26 mouse cellular contexts compared by ENCODE assay signal in the genomic region with DNA sequence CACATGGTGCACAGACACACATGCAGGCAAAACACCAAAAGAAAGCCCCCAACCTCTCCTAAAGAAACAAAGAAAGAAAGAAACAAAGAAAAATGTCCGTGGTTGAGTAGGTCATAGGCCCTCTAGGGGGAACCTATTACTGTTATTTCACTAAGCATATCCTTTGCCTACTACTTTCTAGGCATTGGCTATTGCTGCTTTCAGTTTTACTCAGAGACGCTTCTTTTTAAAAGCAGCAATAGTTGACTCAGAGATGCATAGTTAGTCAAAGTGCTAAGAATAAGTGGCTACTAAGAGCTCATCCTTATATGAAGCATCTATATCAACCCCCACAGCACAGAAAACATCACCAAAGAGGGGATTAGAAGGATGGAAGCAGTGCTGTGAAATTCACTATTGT. TPM values are rescaled to one million over a fixed set of nuclear protein-coding genes. Genes with fewer than 3 reads are reported as not detected.
DNase-seq lines count a peak whose midpoint lies in the region; ATAC-seq and TF ChIP-seq lines count a peak whose summit lies in the region.
"Had no signal": no experiment of that assay in that cellular context is flagged by ENCODE, and none has a peak within 500 bp of the region (broad histone marks: within the 10 kb centered on the region; RNA-seq: fewer than 3 reads in every experiment).

No protein-coding gene starts in this region.

- no peaks in the 10 kb centered on the region for H3K9me3 ChIP-seq in midbrain, embryonic 11.5 days (ENCODE audit: control insufficient read depth, low read length)
- no peaks in the 10 kb centered on the region for H3K9me3 ChIP-seq in midbrain, postnatal 0 days (ENCODE audit: low read length)
- peaks cover 4% of the 10 kb centered on the region for H3K9me3 ChIP-seq in CH12.LX (replicated peaks; ENCODE audit: low read length)
- H3K9me3 ChIP-seq: embryonic facial prominence, embryonic 12.5 days had no signal

- no peak for TF ChIP-seq CTCF in midbrain, postnatal 0 days (IDR thresholded peaks at IDR 0.05)
- TF ChIP-seq CTCF in CH12.LX (conservative IDR thresholded peaks at IDR 0.05 in 1 of 2, IDR thresholded peaks at IDR 0.05 in 1 of 2; ENCODE audit: low read depth in 2 of 2, low read length in 2 of 2) = peak in 1 of 2 experiments; percentile 34; a peak in 2 of 4 replicates

- H3K4me1 ChIP-seq in midbrain, embryonic 11.5 days (ENCODE audit: control insufficient read depth, insufficient read depth, low read length) = no peaks in the 10 kb centered on the region
- H3K4me1 ChIP-seq in midbrain, postnatal 0 days (ENCODE audit: insufficient read depth, low read length) = no peaks in the 10 kb centered on the region
- peaks cover 10 to 54% of the 10 kb centered on the region in 2 experiments for H3K4me1 ChIP-seq in CH12.LX (ENCODE audit: control insufficient read depth in 1 of 2, insufficient read depth in 2 of 2)
- H3K4me1 ChIP-seq: embryonic facial prominence, embryonic 10.5 days; embryonic facial prominence, embryonic 12.5 days; forebrain, embryonic 13.5 days; forebrain, embryonic 15.5 days had no signal

- no peak for ATAC-seq in midbrain, embryonic 11.5 days (ENCODE audit: low FRiP score)
- no peak for ATAC-seq in midbrain, postnatal 0 days (ENCODE audit: low FRiP score)
- ATAC-seq: CD4-positive, CD25-positive, alpha-beta regulatory T cell, adult 4 months; forebrain, embryonic 13.5 days; forebrain, embryonic 15.5 days; forebrain, postnatal 0 days had no signal

- WGBS in midbrain, embryonic 11.5 days = 76% methylated on average over 2 of the region's 2 CpGs
- 68% methylated on average over 2 of the region's 2 CpGs for WGBS in midbrain, postnatal 0 days

- no peak overlapping the region for H3K4me2 ChIP-seq in midbrain, embryonic 11.5 days
- H3K4me2 ChIP-seq in midbrain, postnatal 0 days (ENCODE audit: low read depth, low read length, poor library complexity, severe bottlenecking) = no peak overlapping the region
- peak overlapping the region; percentile 36; the same call in 1 of the 2 replicates for H3K4me2 ChIP-seq in CH12.LX (ENCODE audit: insufficient read depth, low read depth, poor library complexity, severe bottlenecking)
- H3K4me2 ChIP-seq: embryonic facial prominence, embryonic 12.5 days; forebrain, embryonic 13.5 days; forebrain, embryonic 15.5 days had no signal

- H3K27me3 ChIP-seq in midbrain, embryonic 11.5 days (ENCODE audit: control insufficient read depth, insufficient read depth, low read length) = no peaks in the 10 kb centered on the region
- H3K27me3 ChIP-seq in midbrain, postnatal 0 days (ENCODE audit: insufficient read depth, low read length) = no peaks in the 10 kb centered on the region
- H3K27me3 ChIP-seq in CH12.LX (replicated peaks) = no peaks in the 10 kb centered on the region
- H3K27me3 ChIP-seq: embryonic facial prominence, embryonic 12.5 days; forebrain, embryonic 13.5 days; forebrain, embryonic 15.5 days had no signal

- no peaks in the 10 kb centered on the region for H3K36me3 ChIP-seq in midbrain, embryonic 11.5 days (ENCODE audit: control insufficient read depth, insufficient read depth, low read length)
- H3K36me3 ChIP-seq in midbrain, postnatal 0 days (ENCODE audit: insufficient read depth, low read length) = no peaks in the 10 kb centered on the region
- H3K36me3 ChIP-seq in CH12.LX (replicated peaks in 1 of 2; ENCODE audit: control insufficient read depth in 1 of 2, insufficient read depth in 1 of 2, low read length in 1 of 2) = no peaks in the 10 kb centered on the region
- H3K36me3 ChIP-seq: embryonic facial prominence, embryonic 10.5 days; embryonic facial prominence, embryonic 12.5 days; forebrain, embryonic 15.5 days had no signal

- peak; percentile 37 for DNase-seq in midbrain, embryonic 11.5 days (ENCODE audit: low spot score, missing footprints)
- no peak for DNase-seq in midbrain, postnatal 0 days (ENCODE audit: low spot score)
- peak; percentile 64 for DNase-seq in CH12.LX (ENCODE audit: extremely low read depth)
- DNase-seq in kidney, postnatal 36 days = no peak
- DNase-seq in cerebellum, postnatal 4 days (ENCODE audit: low spot score in 2 of 2) = no peak
- DNase-seq: adrenal gland, adult 2 months; adrenal gland, postnatal 10 days; adrenal gland, postnatal 25 days; B cell, adult 2 months; cerebellum, adult 11 months; cerebellum, adult 18-20 months; cerebellum, adult 8-10 months; cerebellum, adult 9-11 months; cerebellum, postnatal 14 days; cerebellum, postnatal 36 days; forebrain, postnatal 0 days had no signal

- TF ChIP-seq RAD21 in CH12.LX (IDR thresholded peaks at IDR 0.05; ENCODE audit: low read depth, low read length) = no peak

- H3K79me2 ChIP-seq in CH12.LX (replicated peaks; ENCODE audit: control insufficient read depth, extremely low read depth, insufficient read depth, poor library complexity, severe bottlenecking) = no peaks in the 10 kb centered on the region

- no peak overlapping the region for H3K9ac ChIP-seq in midbrain, embryonic 11.5 days (ENCODE audit: low read length)
- H3K9ac ChIP-seq in midbrain, postnatal 0 days (replicated peaks; ENCODE audit: low read length, poor library complexity, severe bottlenecking) = no peak overlapping the region
- no peak overlapping the region for H3K9ac ChIP-seq in CH12.LX (ENCODE audit: insufficient read depth, low read depth)
- H3K9ac ChIP-seq: embryonic facial prominence, embryonic 12.5 days; forebrain, embryonic 13.5 days; forebrain, embryonic 15.5 days; forebrain, postnatal 0 days had no signal

- TF ChIP-seq EP300 in CH12.LX (IDR thresholded peaks at IDR 0.05; ENCODE audit: low read length) = peak; percentile 80

- in situ Hi-C loops in CH12.LX (cut with MboI; ENCODE audit: low pct_ligation_motif_present, low pct_unique_long_range_greater_than_20kb, low sequenced_read_pairs) = loop anchor here (10.0 kb wide), 1 partner anchor 189 kb away; no protein-coding TSS in a partner anchor

- H3K27ac ChIP-seq in midbrain, embryonic 11.5 days (ENCODE audit: low read depth, low read length) = no peak overlapping the region
- no peak overlapping the region for H3K27ac ChIP-seq in midbrain, postnatal 0 days (ENCODE audit: low read depth, low read length)
- H3K27ac ChIP-seq in CH12.LX (ENCODE audit: insufficient read depth, low read depth) = no peak overlapping the region
- H3K27ac ChIP-seq: embryonic facial prominence, embryonic 10.5 days; embryonic facial prominence, embryonic 12.5 days; forebrain, embryonic 13.5 days; forebrain, embryonic 15.5 days had no signal

- no peak for TF ChIP-seq POLR2A in CH12.LX (IDR thresholded peaks at IDR 0.05; ENCODE audit: low read depth, low read length)

- dilution Hi-C loops in CH12.LX (cut with MboI; ENCODE audit: extremely low pct_ligation_motif_present, extremely low pct_unique_long_range_greater_than_20kb, low sequenced_read_pairs) = no loop called here

- H3K4me3 ChIP-seq in midbrain, embryonic 11.5 days (ENCODE audit: low read depth, low read length) = no peak overlapping the region
- H3K4me3 ChIP-seq in midbrain, postnatal 0 days (ENCODE audit: low read depth, low read length) = no peak overlapping the region
- no peak overlapping the region for H3K4me3 ChIP-seq in CH12.LX (replicated peaks in 1 of 3; ENCODE audit: low read depth in 2 of 3, low read length in 2 of 3, poor library complexity in 1 of 3)
- H3K4me3 ChIP-seq: embryonic facial prominence, embryonic 10.5 days; embryonic facial prominence, embryonic 12.5 days; forebrain, embryonic 13.5 days; forebrain, embryonic 15.5 days had no signal

TF ChIP-seq in CH12.LX, 34 proteins besides CTCF, POLR2A, EP300 and RAD21:
- TF ChIP-seq UBTF (IDR thresholded peaks at IDR 0.05; ENCODE audit: low read depth, low read length) = no peak
- TF ChIP-seq BHLHE40 (IDR thresholded peaks at IDR 0.05; ENCODE audit: low read depth, low read length) = 0 out of 2 replicates have a peak, but pooled peaks have one; percentile 6
- peak; percentile 59 for TF ChIP-seq ETS1 (conservative IDR thresholded peaks at IDR 0.05; ENCODE audit: low read depth, low read length)
- TF ChIP-seq MEF2A (IDR thresholded peaks at IDR 0.05; ENCODE audit: borderline replicate concordance, low read depth, low read length) = peak; percentile 84
- peak; percentile 72 for TF ChIP-seq JUN (IDR thresholded peaks at IDR 0.05; ENCODE audit: insufficient read depth, low read depth, low read length)
- TF ChIP-seq JUND (conservative IDR thresholded peaks at IDR 0.05; ENCODE audit: low read depth, low read length) = peak; percentile 89
- no peak for TF ChIP-seq KAT2A (IDR thresholded peaks at IDR 0.05; ENCODE audit: insufficient replicate concordance, low read length)
- TF ChIP-seq IRF4 (IDR thresholded peaks at IDR 0.05; ENCODE audit: low read depth, low read length) = peak; percentile 96
TF ChIP-seq in CH12.LX: peak in this region for 6.

RNA-seq across cellular contexts. Expression of gene Fcamr, which starts 5.4 kb away (rescaled TPM):
- polyA plus RNA-seq in midbrain, embryonic 11.5 days (2014; fragmentation: Nextera tagmentation; extraction: Ambion mirVana) = not detected in 2 replicates
- total RNA-seq in midbrain, postnatal 0 days (2014; rRNA removed) = not detected in 2 replicates
- polyA plus RNA-seq in midbrain, postnatal 0 days (2015; fragmentation: Nextera tagmentation; extraction: Ambion mirVana) = not detected in 2 replicates
- 0.08 and 0.17 TPM in 2 replicates for total RNA-seq in CH12.LX (2012; rRNA removed)
- total RNA-seq in CH12.LX (2014; rRNA removed) = not detected in 2 replicates
- polyA plus RNA-seq in CH12.LX (2012; ENCODE audit: insufficient read length, low read depth) = 0.74 and 1.7 TPM in 2 replicates
- total RNA-seq: adrenal gland, postnatal 25 days; adrenal gland, postnatal 4 days; MEL had no signal
- polyA plus RNA-seq: adrenal gland, adult 2 months; cortical plate, adult 2 months; embryonic facial prominence, embryonic 10.5 days; embryonic facial prominence, embryonic 12.5 days; forebrain, embryonic 11.5 days; forebrain, embryonic 13.5 days; forebrain, embryonic 15.5 days; forebrain, postnatal 0 days had no signal

RNA-seq across cellular contexts. Expression of gene Pigr, which starts 31.2 kb away (rescaled TPM):
- polyA plus RNA-seq in midbrain, embryonic 11.5 days (2014; fragmentation: Nextera tagmentation; extraction: Ambion mirVana) = not detected in 2 replicates
- total RNA-seq in midbrain, postnatal 0 days (2014; rRNA removed) = not detected in 2 replicates
- polyA plus RNA-seq in midbrain, postnatal 0 days (2015; fragmentation: Nextera tagmentation; extraction: Ambion mirVana) = not detected in 2 replicates
- total RNA-seq in CH12.LX (2012; rRNA removed) (0.04 TPM in 1 of 2 replicates, not detected in the other), CH12.LX (2014; rRNA removed) (not detected in 2 replicates)
- polyA plus RNA-seq in CH12.LX (2012; ENCODE audit: insufficient read length, low read depth) = 0.19 and 0.21 TPM in 2 replicates
- total RNA-seq: adrenal gland, postnatal 25 days; forebrain, postnatal 0 days; MEL had no signal
- polyA plus RNA-seq: cortical plate, adult 2 months; embryonic facial prominence, embryonic 10.5 days; embryonic facial prominence, embryonic 12.5 days; embryonic facial prominence, embryonic 14.5 days; forebrain, embryonic 11.5 days; forebrain, embryonic 13.5 days; forebrain, embryonic 15.5 days; forebrain, postnatal 0 days had no signal

Comparison
In these comparisons a context has a peak if more than half of its experiments do, and no peak if none do; other contexts are left out.
1. DNase-seq: peak in midbrain, embryonic 11.5 days (single experiment) and CH12.LX (single experiment); none in midbrain, postnatal 0 days (single experiment), kidney, postnatal 36 days (0 of 2) and cerebellum, postnatal 4 days (0 of 2).